Mouse (Mus musculus): ENCODE data around the gene Smim1. TPM values are rescaled to one million over a fixed set of nuclear protein-coding genes. Genes with fewer than 3 reads are reported as not detected.

Smim1 gene
- polyA plus RNA-seq, 1 experiment from 2014 or later: 21.2 TPM

GRCm38 (mm10) chr4:154012132-154012882 is 13.7 kb downstream of the Smim1 start:
- Histone ChIP-seq H3K9me3 (replicated peaks) (no peaks in the 10 kb centered on the region), H3K36me3 (peaks cover 42% of the 10 kb centered on the region), H3K27ac (replicated peaks) (peak overlapping the region; percentile 89), H3K27me3 (ENCODE audit: low read depth, poor library complexity, severe bottlenecking) (no peaks in the 10 kb centered on the region), H3K4me3 (peak overlapping the region; percentile 100), H3K4me1 (peaks cover 29% of the 10 kb centered on the region)
- no peak for DNase-seq (ENCODE audit: low spot score)
- 3% methylated on average over 55 of the region's 55 CpGs for WGBS

GRCm38 (mm10) chr4:154011646-154012089 is 14.4 kb downstream of the Smim1 start, which contains the start of gene Lrrc47:
TSS of gene Lrrc47 (plus strand) at chr4:154011731.
- DNase-seq (ENCODE audit: low spot score): peak; percentile 87
- peak within 1 kb of the TSS; percentile 89 for H3K27ac ChIP-seq (replicated peaks)
- peaks cover 29% of the 10 kb centered on the region for H3K4me1 ChIP-seq
- H3K36me3 ChIP-seq: peaks cover 42% of the 10 kb centered on the region
- WGBS: 0% methylated on average over 59 of the region's 59 CpGs
- no peaks in the 10 kb centered on the region for H3K27me3 ChIP-seq (ENCODE audit: low read depth, poor library complexity, severe bottlenecking)
- no peaks in the 10 kb centered on the region for H3K9me3 ChIP-seq (replicated peaks)
- peak within 1 kb of the TSS; percentile 100 for H3K4me3 ChIP-seq

GRCm38 (mm10) chr4:154010907-154011645 is 15.0 kb downstream of the Smim1 start:
- 27% methylated on average over 13 of the region's 13 CpGs for WGBS
- DNase-seq (ENCODE audit: low spot score): no peak
- peaks cover 29% of the 10 kb centered on the region for H3K4me1 ChIP-seq
- H3K9me3 ChIP-seq (replicated peaks): no peaks in the 10 kb centered on the region
- H3K36me3 ChIP-seq: peaks cover 42% of the 10 kb centered on the region
- H3K4me3 ChIP-seq: peak overlapping the region; percentile 100
- no peaks in the 10 kb centered on the region for H3K27me3 ChIP-seq (ENCODE audit: low read depth, poor library complexity, severe bottlenecking)
- peak overlapping the region; percentile 89 for H3K27ac ChIP-seq (replicated peaks)

GRCm38 (mm10) chr4:154007759-154008158 is 18.3 kb downstream of the Smim1 start:
- peaks cover 48% of the 10 kb centered on the region for H3K36me3 ChIP-seq
- H3K4me1 ChIP-seq: peaks cover 17% of the 10 kb centered on the region
- no peaks in the 10 kb centered on the region for H3K27me3 ChIP-seq (ENCODE audit: low read depth, poor library complexity, severe bottlenecking)
- H3K27ac ChIP-seq (replicated peaks): no peak overlapping the region
- no peaks in the 10 kb centered on the region for H3K9me3 ChIP-seq (replicated peaks)
- H3K4me3 ChIP-seq: no peak overlapping the region
- DNase-seq (ENCODE audit: low spot score): no peak
- WGBS: 86% methylated on average over 4 of the region's 4 CpGs

GRCm38 (mm10) chr4:154006264-154006663 is 19.8 kb downstream of the Smim1 start:
- Histone ChIP-seq H3K9me3 (replicated peaks) (no peaks in the 10 kb centered on the region), H3K4me1 (peaks cover 6% of the 10 kb centered on the region), H3K4me3 (no peak overlapping the region), H3K36me3 (peaks cover 58% of the 10 kb centered on the region), H3K27ac (replicated peaks) (no peak overlapping the region), H3K27me3 (ENCODE audit: low read depth, poor library complexity, severe bottlenecking) (no peaks in the 10 kb centered on the region)
- WGBS: 95% methylated on average over 6 of the region's 6 CpGs
- DNase-seq (ENCODE audit: low spot score): no peak

DNA sequence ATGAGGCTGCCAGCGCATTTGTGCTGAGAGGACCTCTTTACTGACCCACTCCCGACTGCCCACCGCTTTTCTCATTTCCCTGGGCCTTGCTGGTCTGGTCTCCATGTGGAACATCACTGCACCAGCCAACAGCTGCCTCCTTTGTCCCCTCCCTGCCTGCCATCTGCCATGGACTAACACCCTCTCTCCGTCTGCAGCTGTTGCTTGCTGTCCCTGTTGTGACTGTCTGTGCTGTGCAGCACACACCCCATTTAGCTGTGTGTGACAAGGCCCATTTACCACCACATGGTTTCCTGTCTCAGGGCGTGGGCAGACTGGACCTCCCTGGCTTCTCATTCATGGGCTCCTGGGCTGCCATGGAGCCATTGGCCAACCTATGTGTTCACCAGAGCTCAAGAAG is 20.5 kb downstream of the Smim1 start:
- H3K4me1 ChIP-seq: no peaks in the 10 kb centered on the region
- DNase-seq (ENCODE audit: low spot score): no peak
- no peak overlapping the region for H3K4me3 ChIP-seq
- H3K36me3 ChIP-seq: peaks cover 58% of the 10 kb centered on the region
- no peaks in the 10 kb centered on the region for H3K27me3 ChIP-seq (ENCODE audit: low read depth, poor library complexity, severe bottlenecking)
- no peaks in the 10 kb centered on the region for H3K9me3 ChIP-seq (replicated peaks)
- 84% methylated on average over 5 of the region's 5 CpGs for WGBS
- 0 out of 2 replicates have a peak overlapping the region, but pooled peaks have one; percentile 13 for H3K27ac ChIP-seq (replicated peaks)

DNA sequence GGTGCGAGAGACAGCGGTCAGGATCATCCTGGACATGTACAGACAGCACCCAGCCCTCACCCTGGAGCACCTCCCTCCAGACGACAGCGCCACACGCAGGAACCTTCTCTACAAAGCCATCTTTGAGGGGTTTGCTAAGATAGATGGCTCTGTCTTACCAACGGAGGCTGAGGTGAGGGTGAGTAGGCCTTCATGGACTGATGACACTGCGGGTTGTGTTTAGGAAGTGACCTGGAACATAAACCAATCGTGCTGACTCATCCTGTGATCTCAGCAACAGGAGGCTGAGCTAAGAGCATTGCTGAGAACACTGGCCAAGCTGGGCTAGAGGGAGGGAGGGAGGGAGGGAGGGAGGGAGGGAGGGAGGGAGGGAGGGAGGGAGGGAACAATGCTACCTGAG is 32.5 kb downstream of the Smim1 start:
- H3K27me3 ChIP-seq (ENCODE audit: low read depth, poor library complexity, severe bottlenecking): no peaks in the 10 kb centered on the region
- no peaks in the 10 kb centered on the region for H3K4me1 ChIP-seq
- H3K36me3 ChIP-seq: peaks cover 100% of the 10 kb centered on the region
- DNase-seq (ENCODE audit: low spot score): no peak
- 86% methylated on average over 8 of the region's 8 CpGs for WGBS
- H3K27ac ChIP-seq (replicated peaks): no peak overlapping the region
- H3K9me3 ChIP-seq (replicated peaks): no peaks in the 10 kb centered on the region
- H3K4me3 ChIP-seq: no peak overlapping the region

DNA sequence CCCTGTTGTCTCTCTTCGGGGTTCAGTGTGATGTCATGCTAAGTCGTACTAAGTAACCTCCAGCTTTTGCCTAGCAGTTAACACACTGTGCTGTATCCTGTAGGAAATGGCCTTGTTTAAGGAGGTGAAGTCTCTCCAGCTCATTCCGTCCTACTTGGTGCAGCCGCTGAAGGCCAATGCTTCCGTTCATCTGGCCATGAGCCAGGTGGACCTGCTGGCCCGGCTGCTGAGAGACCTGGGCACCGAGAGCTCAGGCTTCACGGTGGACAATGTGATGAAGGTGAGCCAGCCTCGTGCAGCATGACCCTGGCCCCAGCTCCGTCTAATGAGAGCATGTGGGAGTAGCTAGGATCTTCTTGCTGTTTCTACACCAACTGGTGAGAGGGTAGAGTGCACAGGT is 33.3 kb downstream of the Smim1 start:
- Histone ChIP-seq H3K27ac (replicated peaks) (no peak overlapping the region), H3K4me1 (no peaks in the 10 kb centered on the region), H3K27me3 (ENCODE audit: low read depth, poor library complexity, severe bottlenecking) (no peaks in the 10 kb centered on the region), H3K36me3 (peaks cover 100% of the 10 kb centered on the region), H3K9me3 (replicated peaks) (no peaks in the 10 kb centered on the region), H3K4me3 (no peak overlapping the region)
- 93% methylated on average over 10 of the region's 10 CpGs for WGBS
- no peak for DNase-seq (ENCODE audit: low spot score)

DNA sequence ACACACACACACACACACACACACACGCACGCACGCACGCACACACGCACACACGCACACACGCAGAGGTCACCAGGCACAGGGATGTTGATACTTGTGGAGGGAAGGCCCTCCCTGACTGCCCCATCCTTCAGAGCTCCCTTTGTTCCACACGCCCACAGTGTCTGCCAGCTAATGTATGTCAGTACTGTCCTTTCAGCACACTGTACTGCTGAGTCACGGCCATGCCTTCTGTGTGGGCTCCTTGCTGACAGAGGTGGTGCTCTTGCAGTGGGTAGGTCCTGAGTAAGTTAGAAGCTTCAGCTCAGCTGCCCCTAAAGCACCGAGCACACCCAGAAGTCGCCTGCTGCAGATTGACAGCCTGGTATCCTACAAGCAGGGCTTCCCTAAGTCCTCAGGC is 45.6 kb downstream of the Smim1 start:
- no peak overlapping the region for H3K27ac ChIP-seq (replicated peaks)
- 96% methylated on average over 11 of the region's 11 CpGs for WGBS

GRCm38 (mm10) chr4:153979243-153979642 is 46.8 kb downstream of the Smim1 start:
- Histone ChIP-seq H3K4me3 (no peak overlapping the region), H3K27ac (replicated peaks) (no peak overlapping the region), H3K9me3 (replicated peaks) (no peaks in the 10 kb centered on the region), H3K4me1 (peaks cover 18% of the 10 kb centered on the region), H3K27me3 (ENCODE audit: low read depth, poor library complexity, severe bottlenecking) (no peaks in the 10 kb centered on the region), H3K36me3 (peaks cover 56% of the 10 kb centered on the region)
- no peak for DNase-seq (ENCODE audit: low spot score)
- 95% methylated on average over 10 of the region's 10 CpGs for WGBS

More for the DNA sequence above, 45.6 kb downstream of the Smim1 start:
- no peak for DNase-seq (ENCODE audit: low spot score)
- Histone ChIP-seq H3K27me3 (ENCODE audit: low read depth, poor library complexity, severe bottlenecking) (no peaks in the 10 kb centered on the region), H3K9me3 (replicated peaks) (no peaks in the 10 kb centered on the region), H3K4me1 (peaks cover 15% of the 10 kb centered on the region), H3K36me3 (peaks cover 68% of the 10 kb centered on the region), H3K4me3 (no peak overlapping the region)

GRCm38 (mm10) chr4:153975768-153976167 is 50.3 kb downstream of the Smim1 start:
- Histone ChIP-seq H3K27me3 (ENCODE audit: low read depth, poor library complexity, severe bottlenecking) (no peaks in the 10 kb centered on the region), H3K36me3 (peaks cover 31% of the 10 kb centered on the region), H3K9me3 (replicated peaks) (no peaks in the 10 kb centered on the region), H3K4me3 (peak overlapping the region; percentile 85), H3K4me1 (peaks cover 29% of the 10 kb centered on the region), H3K27ac (replicated peaks) (peak overlapping the region; percentile 92; the same call in 1 of the 2 replicates)
- DNase-seq (ENCODE audit: low spot score): no peak
- 43% methylated on average over 6 of the region's 6 CpGs for WGBS

GRCm38 (mm10) chr4:153975292-153975662 is 50.8 kb downstream of the Smim1 start:
- WGBS: under 1% methylated on average over 33 of the region's 33 CpGs
- peak overlapping the region; percentile 92 for H3K27ac ChIP-seq (replicated peaks)

More at GRCm38 (mm10) chr4:153975292-153975662, 50.8 kb downstream of the Smim1 start:
- H3K4me3 ChIP-seq: peak overlapping the region; percentile 85
- peaks cover 31% of the 10 kb centered on the region for H3K36me3 ChIP-seq
- peaks cover 29% of the 10 kb centered on the region for H3K4me1 ChIP-seq
- no peak for DNase-seq (ENCODE audit: low spot score)
- no peaks in the 10 kb centered on the region for H3K9me3 ChIP-seq (replicated peaks)
- no peaks in the 10 kb centered on the region for H3K27me3 ChIP-seq (ENCODE audit: low read depth, poor library complexity, severe bottlenecking)
